Mouse (Mus musculus) hindbrain, embryonic 14.5 days (tissue): ENCODE results near the gene Styx. TPM values are rescaled to one million over a fixed set of nuclear protein-coding genes. Genes with fewer than 3 reads are reported as not detected.

Experiments used
- ATAC-seq: fragments of 200-750 bp; cut with Nextera tagmentation; 2 replicates; pipeline ENCODE4 v1.8.0; 2017; ENCODE audit warnings: moderate number of reproducible peaks, mild to moderate bottlenecking, moderate TSS enrichment, moderate library complexity; ENCODE audit not compliant: low FRiP score
- DNase-seq: peaks from one replicate; pipeline ENCODE4 v3.0.0-alpha.2; 2015; ENCODE audit warnings: low spot score
- H3K27ac ChIP-seq: fragments of 300-500 bp; sonication (generic); 2 replicates; pipeline ENCODE4 v1.5.1; 2014; ENCODE audit warnings: mild to moderate bottlenecking, moderate library complexity
- H3K27me3 ChIP-seq: fragments of 300-500 bp; sonication (generic); 2 replicates; pipeline ENCODE4 v1.6.1; 2014; ENCODE audit warnings: mild to moderate bottlenecking, low read length, mixed read lengths; ENCODE audit not compliant: control insufficient read depth, insufficient read depth
- H3K36me3 ChIP-seq: fragments of 300-500 bp; sonication (generic); replicated peaks from 2 replicates; pipeline ENCODE4 v1.6.1; 2014; ENCODE audit not compliant: control insufficient read depth, insufficient read depth
- H3K4me1 ChIP-seq: fragments of 300-500 bp; sonication (generic); replicated peaks from 2 replicates; pipeline ENCODE4 v1.6.1; 2014; ENCODE audit warnings: antibody characterized with exemption, low read length, mixed read lengths; ENCODE audit not compliant: control insufficient read depth, insufficient read depth
- H3K4me2 ChIP-seq: fragments of 300-500 bp; sonication (generic); replicated peaks from 2 replicates; pipeline ENCODE4 v1.6.1; 2014; ENCODE audit warnings: mild to moderate bottlenecking, moderate library complexity
- H3K4me3 ChIP-seq: fragments of 300-500 bp; sonication (generic); replicated peaks from 2 replicates; pipeline ENCODE4 v1.5.1; 2014; ENCODE audit warnings: mild to moderate bottlenecking, low read length
- H3K9ac ChIP-seq: fragments of 300-500 bp; sonication (generic); 2 replicates; pipeline ENCODE4 v1.6.1; 2014
- H3K9me3 ChIP-seq: fragments of 300-500 bp; sonication (generic); 2 replicates; pipeline ENCODE4 v1.6.1; 2016; ENCODE audit warnings: low read length; ENCODE audit not compliant: control insufficient read depth
- WGBS: fragments of 180-500 bp; shearing (Covaris S2); extraction: QIAGEN DNeasy Blood & Tissue Kit; methylation state at CpG from one replicate; pipeline ENCODE4 v1.1.7; 2014; 5-methylcytosine and 5-hydroxymethylcytosine counted together
- polyA plus RNA-seq: library from polyadenylated mRNA; unstranded; fragments of >200 nt; fragmentation: Nextera tagmentation; extraction: Ambion mirVana; gene quantifications from 2 replicates; pipeline ENCODE4 v1.2.1, GENCODE M21; 2014

Styx gene
- polyA plus RNA-seq, 1 experiment from 2014 or later = 72.1 TPM

DNA sequence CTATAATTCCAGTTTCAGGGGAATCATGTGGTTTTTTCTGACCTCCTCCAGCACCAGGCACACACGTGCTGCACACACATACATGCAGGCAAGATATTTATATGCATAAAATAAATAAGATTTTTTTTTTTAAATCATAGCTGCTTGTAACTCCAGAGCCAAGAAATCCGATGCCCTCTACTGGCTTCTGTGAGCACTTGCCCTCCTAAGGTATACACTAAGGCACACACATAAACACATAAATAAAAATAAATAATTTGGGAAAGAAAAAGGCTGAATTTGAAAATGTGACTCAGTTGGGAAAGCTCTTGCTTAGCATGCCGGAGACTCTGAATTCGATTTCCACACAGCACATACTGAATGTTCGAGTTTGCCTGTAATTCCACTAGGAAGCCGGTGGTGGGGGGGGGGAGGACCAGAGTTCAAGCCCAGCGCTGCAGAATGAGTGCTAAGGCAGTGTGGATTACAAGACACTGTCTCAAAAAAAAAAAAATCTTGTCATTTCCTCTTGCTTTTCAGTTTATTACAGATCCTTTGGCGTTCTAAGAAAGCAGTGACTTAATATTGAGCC lies 21.8 kb upstream of the Styx start:
- DNase-seq = no peak
- H3K9ac ChIP-seq = peak overlapping the region; percentile 50

DNA sequence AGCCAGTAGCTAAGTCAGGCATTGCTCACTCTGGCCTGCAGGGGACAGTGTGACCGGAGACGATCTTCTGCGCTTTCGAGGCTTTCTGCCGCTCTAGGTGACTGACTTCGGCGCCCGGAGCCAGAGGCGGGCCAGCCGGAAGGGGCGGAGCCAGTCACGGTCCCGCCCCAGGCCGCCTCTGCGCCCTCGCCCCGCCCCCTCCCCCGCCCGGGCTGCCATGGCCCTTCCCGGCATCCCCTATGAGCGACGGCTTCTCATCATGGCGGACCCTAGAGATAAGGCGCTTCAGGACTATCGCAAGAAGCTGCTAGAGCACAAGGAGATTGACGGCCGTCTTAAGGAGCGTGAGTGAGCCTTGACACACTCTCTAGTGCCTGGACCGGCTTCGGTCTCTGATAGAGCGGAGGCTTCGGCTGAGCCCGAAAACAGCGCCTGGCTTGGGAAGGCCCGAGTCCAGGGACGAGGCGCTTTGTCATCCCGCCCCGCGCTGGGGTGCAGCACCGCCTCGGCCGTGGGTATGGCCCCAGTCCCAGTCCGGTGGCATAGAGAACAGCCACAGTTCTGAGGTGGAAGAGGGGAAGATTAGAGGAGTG lies 21.2 kb upstream of the Styx start, which contains the start of gene Psmc6:
Gene Psmc6, plus strand, starts transcription at position 200 of the 593 bp plus-strand sequence.
- peak within 1 kb of the TSS; percentile 88 for H3K9ac ChIP-seq
- H3K4me1 ChIP-seq = peaks cover 8% of the 10 kb centered on the region; the same call in 1 of the 2 replicates
- H3K9me3 ChIP-seq = no peaks in the 10 kb centered on the region
- H3K4me3 ChIP-seq = peak within 1 kb of the TSS; percentile 73
- WGBS = under 1% methylated on average over 44 of the region's 44 CpGs
- ATAC-seq (peak; percentile 97), DNase-seq (peak; percentile 93)
- peak within 1 kb of the TSS; percentile 88 for H3K27ac ChIP-seq
- H3K4me2 ChIP-seq = peak within 1 kb of the TSS; percentile 55
- no peaks in the 10 kb centered on the region for H3K27me3 ChIP-seq
- H3K36me3 ChIP-seq = peaks cover 34% of the 10 kb centered on the region

More for the DNA sequence above, 21.8 kb upstream of the Styx start:
- peak overlapping the region; percentile 73 for H3K4me3 ChIP-seq
- no peaks in the 10 kb centered on the region for H3K9me3 ChIP-seq
- H3K36me3 ChIP-seq = peaks cover 30% of the 10 kb centered on the region
- peak overlapping the region; percentile 46 for H3K4me2 ChIP-seq
- H3K27me3 ChIP-seq = no peaks in the 10 kb centered on the region
- ATAC-seq = peak; percentile 18
- WGBS = 17% methylated on average over 8 of the region's 8 CpGs
- peaks cover 8% of the 10 kb centered on the region; the same call in 1 of the 2 replicates for H3K4me1 ChIP-seq
- peak overlapping the region; percentile 88 for H3K27ac ChIP-seq

DNA sequence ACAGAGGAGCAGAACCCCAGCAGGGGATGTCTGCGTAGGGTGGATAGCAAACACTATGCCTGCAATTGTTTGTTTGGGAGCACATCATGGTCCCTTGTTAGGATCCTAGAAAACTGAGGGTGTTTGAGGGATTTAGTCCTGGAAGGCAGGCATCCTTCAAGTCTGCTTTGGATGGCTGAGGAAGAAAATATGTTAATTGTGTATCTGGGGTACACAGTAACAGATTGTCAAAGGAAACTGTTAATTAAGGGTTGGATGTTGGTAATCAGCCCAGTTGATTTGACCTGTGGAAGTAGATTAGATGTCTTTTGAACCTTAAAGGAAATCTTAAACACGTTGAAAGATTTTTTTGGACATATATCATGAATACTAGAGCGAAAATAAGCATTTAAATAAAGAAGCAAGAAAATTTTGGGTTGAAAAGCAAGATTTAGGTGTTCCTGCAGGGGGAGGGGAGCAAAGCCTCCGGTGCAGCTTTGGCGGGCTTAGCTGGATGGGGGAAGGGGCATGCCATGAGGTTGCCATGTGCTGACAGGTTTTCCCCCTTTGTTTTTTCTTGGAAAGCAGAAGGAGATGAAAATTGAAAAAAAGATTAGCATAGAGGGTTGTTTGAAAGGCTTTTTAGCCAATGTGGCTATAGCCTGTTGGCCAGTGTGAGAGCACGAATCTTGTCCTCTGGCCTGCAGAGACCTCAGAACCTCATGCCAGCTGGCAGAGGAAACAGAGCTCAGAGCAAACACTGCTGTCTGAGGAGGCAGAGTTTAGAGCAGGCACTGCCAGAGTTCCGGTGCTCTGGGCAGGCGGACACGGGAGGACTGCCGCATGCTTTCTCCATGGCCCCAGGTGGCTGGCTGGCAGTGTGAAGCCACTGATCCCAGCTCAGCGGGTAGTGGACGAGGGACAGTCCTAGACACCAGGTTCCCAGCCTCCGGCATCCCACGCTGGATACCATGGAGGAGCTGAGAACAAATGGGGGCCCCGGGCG lies 13.6 kb downstream of the Styx start:
- no peak for DNase-seq
- WGBS = 71% methylated on average over 16 of the region's 16 CpGs

DNA sequence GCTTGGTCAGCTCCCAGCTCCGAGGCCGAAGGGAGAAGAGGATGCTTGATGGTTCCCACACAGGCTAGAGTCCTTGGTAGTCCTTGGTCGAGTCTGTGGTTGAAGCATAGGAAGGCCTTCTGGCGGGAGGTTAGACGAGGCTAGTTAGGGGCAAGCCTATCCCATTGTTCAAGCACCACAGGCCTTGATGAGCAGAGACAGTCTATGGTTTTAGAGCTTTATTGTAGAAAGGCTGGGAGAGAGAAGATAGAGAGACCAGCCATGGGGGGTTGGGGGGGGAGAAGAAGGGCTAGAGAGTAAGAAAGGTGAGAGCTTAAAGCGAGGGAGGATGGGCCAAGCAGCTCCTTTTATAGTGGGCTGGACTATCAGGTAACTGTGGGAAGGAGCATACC lies 14.3 kb downstream of the Styx start:
- Histone ChIP-seq H3K4me3 (no peak overlapping the region), H3K36me3 (peaks cover 17% of the 10 kb centered on the region), H3K4me2 (no peak overlapping the region), H3K27me3 (no peaks in the 10 kb centered on the region), H3K4me1 (no peaks in the 10 kb centered on the region), H3K9ac (no peak overlapping the region), H3K9me3 (no peaks in the 10 kb centered on the region), H3K27ac (no peak overlapping the region)
- 82% methylated on average over 6 of the region's 6 CpGs for WGBS
- DNase-seq (no peak), ATAC-seq (no peak)

More for the DNA sequence above, 13.6 kb downstream of the Styx start:
- ATAC-seq = peak; percentile 48; the same call in 1 of the 2 replicates
- Histone ChIP-seq H3K4me3 (no peak overlapping the region), H3K4me2 (no peak overlapping the region), H3K9ac (no peak overlapping the region), H3K9me3 (no peaks in the 10 kb centered on the region), H3K4me1 (no peaks in the 10 kb centered on the region), H3K36me3 (peaks cover 10% of the 10 kb centered on the region), H3K27me3 (no peaks in the 10 kb centered on the region), H3K27ac (no peak overlapping the region)

DNA sequence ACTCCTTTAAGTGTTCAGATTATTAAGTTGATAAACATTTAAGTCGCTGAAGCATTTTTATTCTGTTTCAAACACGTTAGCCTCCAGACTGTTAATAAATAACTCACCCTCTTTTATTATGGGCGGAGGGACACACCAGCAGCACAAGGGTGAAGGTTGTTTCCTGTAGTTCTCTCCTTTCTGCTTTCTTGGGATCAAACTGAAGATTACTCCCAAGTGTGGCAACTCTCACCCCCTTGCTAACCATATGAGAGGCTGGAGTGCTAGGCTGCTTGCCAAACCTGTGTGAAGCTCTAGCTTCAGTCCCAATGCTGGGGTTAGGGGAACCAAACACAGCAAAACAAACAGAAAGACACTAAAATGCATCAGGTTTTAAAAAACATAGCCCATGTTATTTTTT lies 27.9 kb downstream of the Styx start:
- no peak overlapping the region for H3K27ac ChIP-seq
- H3K27me3 ChIP-seq = no peaks in the 10 kb centered on the region
- H3K9ac ChIP-seq = no peak overlapping the region
- peaks cover 35% of the 10 kb centered on the region for H3K36me3 ChIP-seq
- DNase-seq (no peak), ATAC-seq (no peak)
- no peak overlapping the region for H3K4me2 ChIP-seq
- 85% methylated on average over 3 of the region's 3 CpGs for WGBS
- no peaks in the 10 kb centered on the region for H3K9me3 ChIP-seq
- no peaks in the 10 kb centered on the region for H3K4me1 ChIP-seq
- no peak overlapping the region for H3K4me3 ChIP-seq

DNA sequence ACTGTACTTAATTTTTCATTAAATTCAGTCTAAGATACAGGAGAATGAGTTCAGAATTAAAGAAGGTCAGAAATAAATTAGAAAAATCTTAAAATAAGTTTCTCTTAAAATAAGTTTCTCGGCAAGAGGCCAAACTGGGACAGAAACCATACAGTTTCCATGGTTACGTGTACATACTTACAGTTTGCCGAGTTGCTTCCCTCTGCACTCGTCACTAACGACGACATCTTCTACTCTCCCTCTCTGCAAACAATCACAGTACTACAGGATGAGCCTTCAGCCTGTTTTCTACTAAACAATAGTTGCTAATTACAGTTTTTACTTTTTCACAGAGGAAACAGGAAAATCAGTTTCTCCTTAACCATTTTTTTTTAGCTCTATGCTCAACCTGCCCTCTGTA lies 29.9 kb downstream of the Styx start:
- no peak overlapping the region for H3K4me3 ChIP-seq
- H3K4me2 ChIP-seq = no peak overlapping the region
- H3K9ac ChIP-seq = no peak overlapping the region
- no peaks in the 10 kb centered on the region for H3K27me3 ChIP-seq
- 88% methylated on average over 6 of the region's 6 CpGs for WGBS
- H3K9me3 ChIP-seq = no peaks in the 10 kb centered on the region
- ATAC-seq (no peak), DNase-seq (no peak)
- H3K4me1 ChIP-seq = no peaks in the 10 kb centered on the region
- peaks cover 35% of the 10 kb centered on the region for H3K36me3 ChIP-seq
- H3K27ac ChIP-seq = no peak overlapping the region

DNA sequence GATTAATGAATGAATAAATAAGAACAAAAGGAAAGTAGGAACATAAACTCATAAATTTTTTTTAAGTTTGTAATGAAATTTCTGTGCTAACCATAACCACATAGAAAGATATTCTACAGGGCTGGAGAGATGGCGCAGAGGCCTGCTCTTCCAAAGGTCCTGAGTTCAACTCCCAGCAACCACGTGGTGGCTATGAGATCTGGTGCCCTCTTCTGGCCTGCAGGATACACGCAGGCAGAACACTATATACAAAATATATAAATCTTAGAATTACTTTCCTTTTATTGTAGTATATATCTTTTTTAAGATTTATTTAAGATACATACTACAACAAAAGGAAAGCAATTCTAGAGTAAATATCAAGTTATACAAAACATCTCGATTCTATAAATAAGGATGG lies 32.0 kb downstream of the Styx start:
- no peak overlapping the region for H3K4me3 ChIP-seq
- no peak overlapping the region for H3K9ac ChIP-seq
- WGBS = 80% methylated on average over 4 of the region's 4 CpGs
- H3K27me3 ChIP-seq = no peaks in the 10 kb centered on the region
- ATAC-seq (no peak), DNase-seq (no peak)
- H3K4me2 ChIP-seq = no peak overlapping the region
- H3K9me3 ChIP-seq = no peaks in the 10 kb centered on the region
- no peak overlapping the region for H3K27ac ChIP-seq
- peaks cover 9% of the 10 kb centered on the region for H3K4me1 ChIP-seq
- H3K36me3 ChIP-seq = peaks cover 35% of the 10 kb centered on the region

DNA sequence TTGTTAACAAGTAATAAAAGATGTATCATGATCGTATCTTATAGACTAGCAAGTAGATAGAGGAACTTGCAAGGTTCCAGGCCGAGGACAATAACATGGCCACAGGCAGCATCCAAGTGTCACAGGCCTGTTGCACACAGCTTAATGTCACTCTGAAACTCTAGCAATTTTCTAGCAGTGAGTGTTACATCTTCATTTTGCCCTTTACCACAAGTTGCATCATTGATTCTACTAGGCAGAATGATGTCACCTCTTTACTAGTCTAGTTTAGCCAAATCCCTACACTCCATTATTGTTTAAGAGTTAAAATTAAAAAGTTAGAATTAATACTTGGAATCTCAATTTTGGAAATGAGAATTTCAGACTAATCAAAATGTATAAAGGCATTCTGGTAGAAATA lies 34.7 kb downstream of the Styx start:
- no peak overlapping the region for H3K4me3 ChIP-seq
- peaks cover 11% of the 10 kb centered on the region for H3K4me1 ChIP-seq
- no peak for DNase-seq
- no peak overlapping the region for H3K9ac ChIP-seq
- H3K27me3 ChIP-seq = no peaks in the 10 kb centered on the region
- no peak overlapping the region for H3K4me2 ChIP-seq
- no peak for ATAC-seq
- 97% methylated on average over 2 of the region's 2 CpGs for WGBS
- peaks cover 11% of the 10 kb centered on the region for H3K36me3 ChIP-seq
- H3K27ac ChIP-seq = no peak overlapping the region
- H3K9me3 ChIP-seq = no peaks in the 10 kb centered on the region

DNA sequence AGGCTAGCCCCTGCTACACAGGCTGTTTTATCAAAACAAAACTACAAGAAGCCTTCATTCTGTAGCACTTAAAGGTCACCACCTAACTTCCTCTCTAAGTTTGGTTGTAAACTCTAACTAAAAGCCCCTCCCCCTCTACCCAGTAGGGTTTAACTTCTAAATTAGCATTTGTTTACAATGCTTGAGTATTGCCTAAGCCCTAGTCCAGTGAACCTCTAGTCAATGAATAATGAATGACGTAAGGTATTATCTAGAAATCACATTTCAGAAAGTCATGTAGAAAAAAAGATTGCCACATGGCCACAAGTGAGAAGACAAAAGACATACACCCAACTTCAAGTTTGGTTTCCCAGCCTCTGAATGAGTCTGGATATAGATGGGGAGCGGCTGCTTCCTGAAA lies 36.6 kb downstream of the Styx start:
- no peak overlapping the region for H3K27ac ChIP-seq
- peaks cover 11% of the 10 kb centered on the region for H3K4me1 ChIP-seq
- H3K36me3 ChIP-seq = peaks cover 3% of the 10 kb centered on the region; the same call in 1 of the 2 replicates
- H3K4me3 ChIP-seq = peak overlapping the region; percentile 86
- peak overlapping the region; percentile 77 for H3K4me2 ChIP-seq
- no peaks in the 10 kb centered on the region for H3K9me3 ChIP-seq
- WGBS = 7% methylated on average over 2 of the region's 2 CpGs
- no peak overlapping the region for H3K9ac ChIP-seq
- no peak for DNase-seq
- H3K27me3 ChIP-seq = no peaks in the 10 kb centered on the region
- ATAC-seq = no peak
